In genomic region chr19:40586908-40587307, GRCm38 (mm10) we compare ENCODE assay signal across 9 mouse cellular contexts. TPM values are rescaled to one million over a fixed set of nuclear protein-coding genes. Genes with fewer than 3 reads are reported as not detected.
DNase-seq lines count a peak whose midpoint lies in the region; ATAC-seq and TF ChIP-seq lines count a peak whose summit lies in the region.
"Had no signal": no experiment of that assay in that cellular context is flagged by ENCODE, and none has a peak within 500 bp of the region (broad histone marks: within the 10 kb centered on the region; RNA-seq: fewer than 3 reads in every experiment).

No protein-coding gene starts in this region.

- DNase-seq in heart, postnatal 0 days (ENCODE audit: low spot score): no peak
- no peak for DNase-seq in heart, adult 11 months
- no peak for DNase-seq in limb, embryonic 14.5 days (ENCODE audit: low spot score)
- no peak for DNase-seq in urinary bladder, adult 18-20 months (ENCODE audit: low spot score in 2 of 2)
- no peak for DNase-seq in thymus, postnatal 25 days
- DNase-seq in thymus, postnatal 4 days: no peak
- DNase-seq: gastrocnemius, postnatal 14 days had no signal

- ATAC-seq in heart, postnatal 0 days (ENCODE audit: insufficient read depth, low read depth): no peak
- no peak for ATAC-seq in forebrain, embryonic 12.5 days (ENCODE audit: low FRiP score)
- no peak for ATAC-seq in limb, embryonic 14.5 days (ENCODE audit: low FRiP score, low read depth)
- no peak for ATAC-seq in neural tube, embryonic 13.5 days (ENCODE audit: low read depth)

- peak overlapping the region; percentile 95 for H3K4me2 ChIP-seq in heart, postnatal 0 days (ENCODE audit: low read depth, low read length)
- H3K4me2 ChIP-seq in forebrain, embryonic 12.5 days: peak overlapping the region; percentile 75
- peak overlapping the region; percentile 72 for H3K4me2 ChIP-seq in limb, embryonic 14.5 days (replicated peaks; ENCODE audit: low read depth, low read length, severe bottlenecking)
- H3K4me2 ChIP-seq in neural tube, embryonic 13.5 days: peak overlapping the region; percentile 80

- TF ChIP-seq CTCF in heart, postnatal 0 days (IDR thresholded peaks at IDR 0.05; ENCODE audit: low read depth): no peak

- no peak overlapping the region for H3K27ac ChIP-seq in heart, postnatal 0 days (ENCODE audit: low read depth)
- no peak overlapping the region for H3K27ac ChIP-seq in forebrain, embryonic 12.5 days
- H3K27ac ChIP-seq in limb, embryonic 14.5 days (replicated peaks; ENCODE audit: low read depth, low read length): no peak overlapping the region
- H3K27ac ChIP-seq in neural tube, embryonic 13.5 days (replicated peaks): no peak overlapping the region

- peaks cover 17% of the 10 kb centered on the region for H3K4me1 ChIP-seq in heart, postnatal 0 days (ENCODE audit: control insufficient read depth, insufficient read depth)
- peaks cover 19% of the 10 kb centered on the region for H3K4me1 ChIP-seq in forebrain, embryonic 12.5 days
- peaks cover 7% of the 10 kb centered on the region for H3K4me1 ChIP-seq in limb, embryonic 14.5 days (ENCODE audit: control insufficient read depth, insufficient read depth, low read length)
- peaks cover 21% of the 10 kb centered on the region for H3K4me1 ChIP-seq in neural tube, embryonic 13.5 days (replicated peaks)

- no peak overlapping the region for H3K4me3 ChIP-seq in heart, postnatal 0 days (ENCODE audit: low read depth, low read length)
- peak overlapping the region; percentile 76 for H3K4me3 ChIP-seq in forebrain, embryonic 12.5 days (replicated peaks)
- peak overlapping the region; percentile 76 for H3K4me3 ChIP-seq in limb, embryonic 14.5 days (replicated peaks; ENCODE audit: low read length)
- H3K4me3 ChIP-seq in neural tube, embryonic 13.5 days: peak overlapping the region; percentile 86

- no peak for TF ChIP-seq EP300 in heart, postnatal 0 days (IDR thresholded peaks at IDR 0.05; ENCODE audit: low read depth)

- no peak for TF ChIP-seq POLR2A in limb, embryonic 14.5 days (IDR thresholded peaks at IDR 0.05; ENCODE audit: borderline replicate concordance, extremely low read depth, insufficient read depth, insufficient read length)

- no peaks in the 10 kb centered on the region for H3K27me3 ChIP-seq in heart, postnatal 0 days (ENCODE audit: control insufficient read depth, insufficient read depth, low read length)
- no peaks in the 10 kb centered on the region for H3K27me3 ChIP-seq in forebrain, embryonic 12.5 days
- H3K27me3 ChIP-seq in limb, embryonic 14.5 days (ENCODE audit: control insufficient read depth, insufficient read depth, low read length): no peaks in the 10 kb centered on the region
- H3K27me3 ChIP-seq in neural tube, embryonic 13.5 days: no peaks in the 10 kb centered on the region

- WGBS in heart, postnatal 0 days: 57% methylated on average over 7 of the region's 7 CpGs
- WGBS in forebrain, embryonic 12.5 days: 63% methylated on average over 7 of the region's 7 CpGs
- 60% methylated on average over 7 of the region's 7 CpGs for WGBS in limb, embryonic 14.5 days
- WGBS in neural tube, embryonic 13.5 days: 61% methylated on average over 7 of the region's 7 CpGs

- H3K9me3 ChIP-seq in heart, postnatal 0 days (replicated peaks; ENCODE audit: control insufficient read depth, low read length): no peaks in the 10 kb centered on the region
- no peaks in the 10 kb centered on the region for H3K9me3 ChIP-seq in forebrain, embryonic 12.5 days
- no peaks in the 10 kb centered on the region for H3K9me3 ChIP-seq in limb, embryonic 14.5 days (ENCODE audit: control insufficient read depth, low read length)
- no peaks in the 10 kb centered on the region for H3K9me3 ChIP-seq in neural tube, embryonic 13.5 days

- no peaks in the 10 kb centered on the region for H3K36me3 ChIP-seq in heart, postnatal 0 days (replicated peaks; ENCODE audit: control insufficient read depth, insufficient read depth, low read length)
- peaks cover 40% of the 10 kb centered on the region for H3K36me3 ChIP-seq in forebrain, embryonic 12.5 days (replicated peaks)
- peaks cover 29% of the 10 kb centered on the region for H3K36me3 ChIP-seq in limb, embryonic 14.5 days (ENCODE audit: control insufficient read depth, insufficient read depth, low read length)
- peaks cover 28% of the 10 kb centered on the region for H3K36me3 ChIP-seq in neural tube, embryonic 13.5 days

- H3K9ac ChIP-seq in heart, postnatal 0 days (replicated peaks; ENCODE audit: low read depth, low read length): no peak overlapping the region
- H3K9ac ChIP-seq in forebrain, embryonic 12.5 days: peak overlapping the region; percentile 78; the same call in 1 of the 2 replicates
- H3K9ac ChIP-seq in limb, embryonic 14.5 days (ENCODE audit: low read depth, low read length, severe bottlenecking): peak overlapping the region; percentile 74; the same call in 1 of the 2 replicates
- peak overlapping the region; percentile 87 for H3K9ac ChIP-seq in neural tube, embryonic 13.5 days

RNA-seq across cellular contexts. Expression of gene Aldh18a1, which starts 1.4 kb away (rescaled TPM):
- 41.3 and 42.8 TPM in 2 replicates for total RNA-seq in heart, postnatal 0 days (2014; rRNA removed; ENCODE audit: low replicate concordance)
- polyA plus RNA-seq in heart, postnatal 0 days (2015; fragmentation: Nextera tagmentation; extraction: Ambion mirVana): 20.6 and 20.9 TPM in 2 replicates
- polyA plus RNA-seq in forebrain, embryonic 12.5 days (2016; fragmentation: Nextera tagmentation; extraction: Ambion mirVana): 98.5 and 107 TPM in 2 replicates
- polyA plus RNA-seq in limb, embryonic 14.5 days (2012; rRNA removed): 79.8 and 83.3 TPM in 2 replicates
- 63.2 and 65.3 TPM in 2 replicates for polyA plus RNA-seq in limb, embryonic 14.5 days (2014; fragmentation: Nextera tagmentation; extraction: Ambion mirVana)
- 54.1 and 64.6 TPM in 2 replicates for polyA plus RNA-seq in neural tube, embryonic 13.5 days (2015; fragmentation: Nextera tagmentation; extraction: Ambion mirVana)

RNA-seq across cellular contexts. Expression of gene Tctn3, which starts 25.1 kb away (rescaled TPM):
- 10.7 and 16.2 TPM in 2 replicates for total RNA-seq in heart, postnatal 0 days (2014; rRNA removed; ENCODE audit: low replicate concordance)
- 6.7 and 7.0 TPM in 2 replicates for polyA plus RNA-seq in heart, postnatal 0 days (2015; fragmentation: Nextera tagmentation; extraction: Ambion mirVana)
- polyA plus RNA-seq in forebrain, embryonic 12.5 days (2016; fragmentation: Nextera tagmentation; extraction: Ambion mirVana): 13.8 and 14.0 TPM in 2 replicates
- polyA plus RNA-seq in limb, embryonic 14.5 days (2012; rRNA removed): 17.0 and 22.3 TPM in 2 replicates
- 11.4 and 13.1 TPM in 2 replicates for polyA plus RNA-seq in limb, embryonic 14.5 days (2014; fragmentation: Nextera tagmentation; extraction: Ambion mirVana)
- 8.2 and 10.6 TPM in 2 replicates for polyA plus RNA-seq in neural tube, embryonic 13.5 days (2015; fragmentation: Nextera tagmentation; extraction: Ambion mirVana)

RNA-seq across cellular contexts. Expression of gene Entpd1, which starts 25.3 kb away (rescaled TPM):
- total RNA-seq in heart, postnatal 0 days (2014; rRNA removed; ENCODE audit: low replicate concordance): 18.5 and 31.7 TPM in 2 replicates
- 9.2 and 10.3 TPM in 2 replicates for polyA plus RNA-seq in heart, postnatal 0 days (2015; fragmentation: Nextera tagmentation; extraction: Ambion mirVana)
- polyA plus RNA-seq in forebrain, embryonic 12.5 days (2016; fragmentation: Nextera tagmentation; extraction: Ambion mirVana): 11.2 and 12.6 TPM in 2 replicates
- 7.4 and 9.5 TPM in 2 replicates for polyA plus RNA-seq in limb, embryonic 14.5 days (2012; rRNA removed)
- 9.8 and 11.0 TPM in 2 replicates for polyA plus RNA-seq in limb, embryonic 14.5 days (2014; fragmentation: Nextera tagmentation; extraction: Ambion mirVana)
- polyA plus RNA-seq in neural tube, embryonic 13.5 days (2015; fragmentation: Nextera tagmentation; extraction: Ambion mirVana): 8.1 and 10.7 TPM in 2 replicates
